Mouse (Mus musculus) E14TG2a.4 (cell line): ENCODE measurements around the gene Ncoa3.

ENCODE experiments used
- H3K27me3 ChIP-seq: 2 replicates; pipeline ENCODE4 v1.6.1; 2014; ENCODE audit warnings: low read length, control low read depth; ENCODE audit not compliant: insufficient read depth
- H3K36me3 ChIP-seq: 2 replicates; pipeline ENCODE4 v1.6.1; 2014; ENCODE audit warnings: low read length, control low read depth; ENCODE audit not compliant: insufficient read depth
- H3K4me1 ChIP-seq: replicated peaks from 2 replicates; pipeline ENCODE4 v1.6.1; 2014; ENCODE audit warnings: low read depth, low read length, control low read depth
- H3K4me3 ChIP-seq: replicated peaks from 2 replicates; pipeline ENCODE4 v1.5.1; 2014; ENCODE audit warnings: mild to moderate bottlenecking, low read length
- H3K9me3 ChIP-seq: 2 replicates; pipeline ENCODE4 v1.6.1; 2014; ENCODE audit warnings: low read length, control low read depth
- CTCF ChIP-seq: conservative IDR thresholded peaks from 2 replicates; pipeline ENCODE4 v1.5.1; 2014; ENCODE audit warnings: low read length
- NANOG ChIP-seq: IDR thresholded peaks from 2 replicates; pipeline ENCODE4 v1.6.1; 2014; ENCODE audit warnings: borderline replicate concordance, low read length, mixed read lengths
- POU5F1 ChIP-seq: IDR thresholded peaks from 2 replicates; pipeline ENCODE4 v1.6.1; 2014; ENCODE audit warnings: low read length, borderline replicate concordance

The Ncoa3 gene

GRCm38 (mm10) chr2:166121681-166122355 lies 129.4 kb downstream of the Ncoa3 start:
- TF ChIP-seq POU5F1 = no peak
- no peak for TF ChIP-seq CTCF
- TF ChIP-seq NANOG = no peak
- peaks cover 95% of the 10 kb centered on the region for H3K36me3 ChIP-seq
- H3K4me3 ChIP-seq = no peak overlapping the region
- H3K27me3 ChIP-seq = no peaks in the 10 kb centered on the region
- H3K4me1 ChIP-seq = peaks cover 60% of the 10 kb centered on the region
- no peaks in the 10 kb centered on the region for H3K9me3 ChIP-seq

- TF ChIP-seq POU5F1 = no peak
- TF ChIP-seq NANOG = no peak
- no peak for TF ChIP-seq CTCF
- Histone ChIP-seq H3K9me3 (no peaks in the 10 kb centered on the region), H3K4me1 (peaks cover 58% of the 10 kb centered on the region), H3K4me3 (no peak overlapping the region), H3K27me3 (no peaks in the 10 kb centered on the region), H3K36me3 (peaks cover 96% of the 10 kb centered on the region)
Observed at GRCm38 (mm10) chr2:166122781-166123180, 130.3 kb downstream of the Ncoa3 start.
